Comparison of ENCODE assay signal across 18 mouse cellular contexts in the genomic region with DNA sequence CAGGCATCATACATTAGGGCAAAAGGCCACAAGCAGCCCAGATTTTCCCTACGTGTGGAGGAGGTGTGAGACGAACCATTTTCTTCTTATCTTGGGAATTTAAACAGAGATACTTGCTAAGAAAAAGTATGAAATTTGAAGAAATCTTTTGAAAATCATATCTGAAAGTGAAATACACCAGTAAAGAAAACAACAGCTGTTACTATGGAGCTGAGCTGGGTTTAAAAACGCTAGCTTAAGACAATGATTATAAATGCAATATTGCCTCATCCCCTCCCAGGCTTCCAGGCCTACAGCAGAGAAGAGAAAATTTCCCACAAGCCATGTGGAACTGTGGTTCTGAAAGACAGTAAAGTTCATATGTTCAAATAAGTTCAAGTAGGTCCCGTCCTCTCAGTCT.
"Had no signal": no experiment of that assay in that cellular context is flagged by ENCODE, and none has a peak within 500 bp of the region (broad histone marks: within the 10 kb centered on the region; RNA-seq: fewer than 3 reads in every experiment).

No protein-coding gene starts in this region.

- DNase-seq: kidney, adult 8-10 months; kidney, postnatal 10 days; kidney, postnatal 36 days; liver, embryonic 13.5 days; lung, adult 2 months; retina, postnatal 1 day; spleen, adult 18-20 months; thymus, adult 18-20 months; thymus, postnatal 36 days had no signal

- H3K27me3 ChIP-seq: kidney, embryonic 15.5 days; liver, embryonic 13.5 days; megakaryocyte, embryonic 14.5 days; midbrain, embryonic 13.5 days; neural tube, embryonic 13.5 days; stomach, embryonic 15.5 days had no signal

- H3K4me3 ChIP-seq: kidney, embryonic 15.5 days; liver, embryonic 13.5 days; megakaryocyte, embryonic 14.5 days; midbrain, embryonic 10.5 days; midbrain, embryonic 13.5 days; myocyte; neural tube, embryonic 13.5 days; stomach, embryonic 15.5 days had no signal

- H3K36me3 ChIP-seq: kidney, embryonic 15.5 days; liver, embryonic 13.5 days; midbrain, embryonic 10.5 days; midbrain, embryonic 13.5 days; neural tube, embryonic 13.5 days; stomach, embryonic 15.5 days had no signal

- H3K9ac ChIP-seq: kidney, embryonic 15.5 days; liver, embryonic 13.5 days; midbrain, embryonic 13.5 days; neural tube, embryonic 13.5 days; stomach, embryonic 15.5 days had no signal

- H3K4me2 ChIP-seq: kidney, embryonic 15.5 days; liver, embryonic 13.5 days; midbrain, embryonic 13.5 days; neural tube, embryonic 13.5 days; stomach, embryonic 15.5 days had no signal

- H3K27ac ChIP-seq: kidney, embryonic 15.5 days; liver, embryonic 13.5 days; midbrain, embryonic 10.5 days; midbrain, embryonic 13.5 days; neural tube, embryonic 13.5 days; stomach, embryonic 15.5 days had no signal

- H3K4me1 ChIP-seq: liver, embryonic 13.5 days; megakaryocyte, embryonic 14.5 days; midbrain, embryonic 10.5 days; stomach, embryonic 15.5 days had no signal

- ATAC-seq: intestine, embryonic 16.5 days; midbrain, embryonic 13.5 days; midbrain, embryonic 16.5 days had no signal

- H3K9me3 ChIP-seq: kidney, embryonic 15.5 days; liver, embryonic 13.5 days; midbrain, embryonic 10.5 days; midbrain, embryonic 13.5 days; neural tube, embryonic 13.5 days; stomach, embryonic 15.5 days had no signal
